Mouse (Mus musculus) heart, adult 2 months (tissue): ENCODE data around the gene Atf3. TPM values are rescaled to one million over a fixed set of nuclear protein-coding genes. Genes with fewer than 3 reads are reported as not detected.

Experiments
- DNase-seq, 2 experiments: peaks; one replicate each; pipeline ENCODE4 v3.0.0; 2021
- H3K27ac ChIP-seq: fragments of 200-600 bp; 2 replicates; pipeline ENCODE4 v1.8.1; 2022
- H3K27me3 ChIP-seq: fragments of 200-500 bp; 2 replicates; pipeline ENCODE4 v1.6.1; 2012; ENCODE audit warnings: mild to moderate bottlenecking, low read length, inconsistent platforms, mixed read lengths; ENCODE audit not compliant: control insufficient read depth, insufficient read depth
- H3K36me3 ChIP-seq: fragments of 200-500 bp; 2 replicates; pipeline ENCODE4 v1.6.1; 2012; ENCODE audit warnings: low read length, inconsistent platforms; ENCODE audit not compliant: control insufficient read depth, insufficient read depth
- H3K4me1 ChIP-seq: fragments of 200-500 bp; 2 replicates; pipeline ENCODE4 v1.6.1; 2011; ENCODE audit warnings: low read length; ENCODE audit not compliant: control insufficient read depth, insufficient read depth
- H3K4me3 ChIP-seq: fragments of 200-600 bp; 2 replicates; pipeline ENCODE4 v1.8.1; 2022
- H3K79me2 ChIP-seq: fragments of 200-500 bp; replicated peaks from 2 replicates; pipeline ENCODE4 v1.6.1; 2012; ENCODE audit warnings: mild to moderate bottlenecking, inconsistent platforms, low read length, moderate library complexity, mixed read lengths; ENCODE audit not compliant: control insufficient read depth, insufficient read depth
- H3K9ac ChIP-seq: fragments of 200-500 bp; 2 replicates; pipeline ENCODE4 v1.6.1; 2012; ENCODE audit warnings: low read depth, mild to moderate bottlenecking, control low read depth, inconsistent platforms, low read length, mixed read lengths
- CTCF ChIP-seq: fragments of 200-600 bp; IDR thresholded peaks from 2 replicates; pipeline ENCODE4 v1.8.1; 2022; ENCODE audit warnings: antibody characterized with exemption, mild to moderate bottlenecking, moderate library complexity
- EP300 ChIP-seq: fragments of 200-500 bp; IDR thresholded peaks from 2 replicates; pipeline ENCODE4 v1.6.1; 2011; ENCODE audit warnings: low read depth, low read length, control low read depth; ENCODE audit not compliant: insufficient read depth
- POLR2A ChIP-seq: fragments of 200-500 bp; IDR thresholded peaks from 2 replicates; pipeline ENCODE4 v1.6.1; 2011; ENCODE audit warnings: mild to moderate bottlenecking, low read depth, low read length, control low read depth; ENCODE audit not compliant: insufficient read depth
- WGBS: fragments of 180-500 bp; shearing (Covaris S2); methylation state at CpG from one replicate; pipeline ENCODE4 v1.1.7; 2018; 5-methylcytosine and 5-hydroxymethylcytosine counted together
- intact Hi-C: fragments of 180-260 bp; cut with DNase I; formaldehyde crosslinking; loops from one replicate; pipeline ENCODE4 v1.15.1; 2025
- polyA plus RNA-seq: library from polyadenylated mRNA; depleted of rRNA; stranded (reverse); fragments of >200 nt; gene quantifications from 2 replicates; pipeline ENCODE4 v1.2.3, GENCODE M21; 2012
- total RNA-seq, 2 experiments: library from RNA; stranded (reverse); gene quantifications; 2 replicates each; pipeline ENCODE4 v1.2.3; 2021

Atf3 gene
- total and polyA plus RNA-seq, 3 experiments: 3.6 to 11.5 (median 11.0) TPM

- intact Hi-C loops: no loop called here
- H3K27me3 ChIP-seq: no peaks in the 10 kb centered on the region
- no peak overlapping the region for H3K4me3 ChIP-seq
- DNase-seq: peak in 1 of 2 experiments; percentile 62
- no peak overlapping the region for H3K9ac ChIP-seq
- no peak for TF ChIP-seq POLR2A
- no peak for TF ChIP-seq EP300
- TF ChIP-seq CTCF: peak; percentile 62
- H3K4me1 ChIP-seq: no peaks in the 10 kb centered on the region; the same call in 1 of the 2 replicates
- no peak overlapping the region for H3K27ac ChIP-seq
- H3K79me2 ChIP-seq: no peaks in the 10 kb centered on the region
- 27% methylated on average over 14 of the region's 14 CpGs for WGBS
- no peaks in the 10 kb centered on the region for H3K36me3 ChIP-seq
Observed at GRCm38 (mm10) chr1:191193657-191194424, 24.0 kb downstream of the Atf3 start.

GRCm38 (mm10) chr1:191192751-191193150 is 25.1 kb downstream of the Atf3 start:
- Histone ChIP-seq H3K9ac (no peak overlapping the region), H3K4me3 (no peak overlapping the region), H3K27ac (no peak overlapping the region), H3K27me3 (no peaks in the 10 kb centered on the region), H3K79me2 (no peaks in the 10 kb centered on the region), H3K4me1 (no peaks in the 10 kb centered on the region; the same call in 1 of the 2 replicates), H3K36me3 (no peaks in the 10 kb centered on the region)
- DNase-seq: no peak
- WGBS: 86% methylated on average over 6 of the region's 6 CpGs
- TF ChIP-seq POLR2A (no peak), EP300 (no peak), CTCF (no peak)
- intact Hi-C loops: no loop called here

GRCm38 (mm10) chr1:191192213-191192612 is 25.6 kb downstream of the Atf3 start:
- Histone ChIP-seq H3K27me3 (no peaks in the 10 kb centered on the region), H3K4me1 (no peaks in the 10 kb centered on the region; the same call in 1 of the 2 replicates), H3K9ac (no peak overlapping the region), H3K4me3 (no peak overlapping the region), H3K27ac (no peak overlapping the region), H3K79me2 (no peaks in the 10 kb centered on the region), H3K36me3 (no peaks in the 10 kb centered on the region)
- WGBS: 78% methylated on average over 6 of the region's 6 CpGs
- no peak for DNase-seq
- intact Hi-C loops: no loop called here
- TF ChIP-seq POLR2A: no peak
- no peak for TF ChIP-seq CTCF
- TF ChIP-seq EP300: no peak

GRCm38 (mm10) chr1:191189671-191190372 is 28.0 kb downstream of the Atf3 start:
- H3K36me3 ChIP-seq: no peaks in the 10 kb centered on the region
- no peaks in the 10 kb centered on the region; the same call in 1 of the 2 replicates for H3K4me1 ChIP-seq
- H3K9ac ChIP-seq: no peak overlapping the region
- TF ChIP-seq POLR2A: no peak
- TF ChIP-seq CTCF: no peak
- TF ChIP-seq EP300: no peak
- intact Hi-C loops: no loop called here
- H3K27ac ChIP-seq: no peak overlapping the region
- no peak overlapping the region for H3K4me3 ChIP-seq
- WGBS: 50% methylated on average over 6 of the region's 6 CpGs
- no peak for DNase-seq
- H3K79me2 ChIP-seq: no peaks in the 10 kb centered on the region
- no peaks in the 10 kb centered on the region for H3K27me3 ChIP-seq

GRCm38 (mm10) chr1:191186386-191186770 is 31.5 kb downstream of the Atf3 start:
- no peak overlapping the region for H3K9ac ChIP-seq
- intact Hi-C loops: no loop called here
- no peaks in the 10 kb centered on the region for H3K27me3 ChIP-seq
- WGBS: 19% methylated on average over 7 of the region's 7 CpGs
- H3K4me1 ChIP-seq: peaks cover 4% of the 10 kb centered on the region
- H3K36me3 ChIP-seq: no peaks in the 10 kb centered on the region
- peak; percentile 60 to 63 for DNase-seq
- TF ChIP-seq EP300 (no peak), POLR2A (no peak), CTCF (no peak)
- peak overlapping the region; percentile 82 for H3K27ac ChIP-seq
- H3K79me2 ChIP-seq: no peaks in the 10 kb centered on the region
- peak overlapping the region; percentile 15; the same call in 1 of the 2 replicates for H3K4me3 ChIP-seq
